Mouse (Mus musculus) midbrain, embryonic 16.5 days (tissue): ENCODE measurements around the gene Mon1b. TPM values are rescaled to one million over a fixed set of nuclear protein-coding genes. Genes with fewer than 3 reads are reported as not detected.

Experiments
- ATAC-seq: fragments of 200-750 bp; cut with Nextera tagmentation; 2 replicates; pipeline ENCODE4 v1.8.0; 2017; ENCODE audit warnings: moderate TSS enrichment
- H3K27ac ChIP-seq: fragments of 300-500 bp; sonication (generic); 2 replicates; pipeline ENCODE4 v1.5.1; 2014; ENCODE audit warnings: mild to moderate bottlenecking, low read length, mixed read lengths
- H3K27me3 ChIP-seq: fragments of 300-500 bp; sonication (generic); 2 replicates; pipeline ENCODE4 v1.6.1; 2014; ENCODE audit warnings: low read depth, low read length, mixed read lengths; ENCODE audit not compliant: control insufficient read depth, insufficient read depth
- H3K36me3 ChIP-seq: fragments of 300-500 bp; sonication (generic); 2 replicates; pipeline ENCODE4 v1.6.1; 2014; ENCODE audit warnings: mild to moderate bottlenecking, low read length, moderate library complexity, mixed read lengths; ENCODE audit not compliant: control insufficient read depth, insufficient read depth
- H3K4me1 ChIP-seq: fragments of 300-500 bp; sonication (generic); 2 replicates; pipeline ENCODE4 v1.6.1; 2014; ENCODE audit warnings: mild to moderate bottlenecking, low read length, mixed read lengths; ENCODE audit not compliant: control insufficient read depth, insufficient read depth
- H3K4me2 ChIP-seq: fragments of 300-500 bp; sonication (generic); 2 replicates; pipeline ENCODE4 v1.6.1; 2014; ENCODE audit warnings: mild to moderate bottlenecking, low read length, mixed read lengths
- H3K4me3 ChIP-seq: fragments of 300-500 bp; sonication (generic); 2 replicates; pipeline ENCODE4 v1.5.1; 2014; ENCODE audit warnings: low read depth, mild to moderate bottlenecking, low read length, moderate library complexity, mixed read lengths
- H3K9ac ChIP-seq: fragments of 300-500 bp; sonication (generic); 2 replicates; pipeline ENCODE4 v1.6.1; 2014; ENCODE audit warnings: low read depth, low read length, mixed read lengths
- H3K9me3 ChIP-seq: fragments of 300-500 bp; sonication (generic); replicated peaks from 2 replicates; pipeline ENCODE4 v1.6.1; 2014; ENCODE audit warnings: mild to moderate bottlenecking, low read length, mixed read lengths; ENCODE audit not compliant: control insufficient read depth, poor library complexity, severe bottlenecking
- WGBS: fragments of 180-500 bp; shearing (Covaris S2); extraction: QIAGEN DNeasy Blood & Tissue Kit; methylation state at CpG from one replicate; pipeline ENCODE4 v1.1.7; 2014; 5-methylcytosine and 5-hydroxymethylcytosine counted together
- polyA plus RNA-seq: library from polyadenylated mRNA; unstranded; fragments of >200 nt; fragmentation: Nextera tagmentation; extraction: Ambion mirVana; gene quantifications from 2 replicates; pipeline ENCODE4 v1.2.1, GENCODE M21; 2015

Gene Mon1b
- polyA plus RNA-seq, 1 experiment from 2014 or later = 13.0 TPM

DNA sequence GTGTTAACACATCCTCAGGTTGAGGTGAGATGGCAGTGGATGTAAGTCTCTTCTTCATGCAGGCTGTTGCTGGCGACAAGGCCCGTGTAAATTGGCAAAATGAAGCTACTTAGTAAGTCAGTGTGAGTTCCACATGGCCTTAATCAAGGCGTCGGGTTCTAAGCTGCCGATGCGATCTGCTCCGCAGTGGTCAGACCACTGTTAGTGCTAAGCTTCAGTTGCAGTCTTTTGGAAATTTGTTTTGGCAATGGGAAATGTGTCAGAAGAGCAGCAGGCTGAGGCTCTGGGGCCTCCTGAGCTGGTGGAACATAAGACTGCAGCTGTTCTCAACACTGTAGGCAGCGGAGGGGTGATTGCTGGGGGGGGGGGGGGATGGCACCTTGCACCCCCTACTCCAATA is 30.6 kb downstream of the Mon1b start:
- H3K9ac ChIP-seq = no peak overlapping the region
- no peak for ATAC-seq
- no peaks in the 10 kb centered on the region for H3K9me3 ChIP-seq
- WGBS = 73% methylated on average over 8 of the region's 8 CpGs
- H3K4me2 ChIP-seq = no peak overlapping the region
- H3K4me3 ChIP-seq = no peak overlapping the region
- no peaks in the 10 kb centered on the region for H3K27me3 ChIP-seq
- no peak overlapping the region for H3K27ac ChIP-seq
- no peaks in the 10 kb centered on the region for H3K36me3 ChIP-seq
- H3K4me1 ChIP-seq = peaks cover 3% of the 10 kb centered on the region; the same call in 1 of the 2 replicates

DNA sequence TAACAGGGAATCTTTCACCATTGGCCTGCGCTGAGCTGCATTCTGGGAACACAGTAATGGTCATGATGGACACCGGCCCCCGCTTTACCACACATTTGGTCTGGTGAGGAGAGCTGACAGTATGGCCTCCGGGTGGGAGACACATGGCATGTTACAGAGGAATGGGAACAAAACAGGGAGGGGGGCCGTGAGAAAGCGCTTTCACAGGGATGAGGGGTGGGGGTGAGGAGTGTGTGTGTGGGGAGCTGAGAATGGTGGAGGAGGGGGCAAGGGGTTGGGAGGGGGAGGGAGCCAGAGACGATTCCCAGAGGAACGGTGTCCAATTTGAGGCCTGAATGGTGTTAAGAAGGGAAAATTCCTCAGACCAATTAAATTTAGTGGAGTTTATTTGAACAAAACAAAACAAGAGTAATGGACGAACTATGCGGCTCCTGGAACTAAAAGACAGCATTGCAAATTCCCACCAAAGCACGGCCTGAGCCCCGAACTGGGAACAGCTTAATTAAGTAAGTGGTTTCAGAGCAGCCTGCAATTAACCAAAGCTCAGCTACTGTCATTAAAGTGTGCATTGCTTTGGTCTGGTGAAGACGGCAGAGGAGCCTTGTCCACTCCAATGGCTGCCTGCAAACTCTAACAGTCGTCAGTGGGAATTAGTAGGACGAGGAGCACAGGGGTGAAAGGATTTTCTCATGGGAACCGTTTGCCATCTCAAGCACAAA is 31.5 kb downstream of the Mon1b start:
- Histone ChIP-seq H3K4me2 (no peak overlapping the region), H3K9me3 (no peaks in the 10 kb centered on the region), H3K4me3 (no peak overlapping the region), H3K9ac (no peak overlapping the region), H3K4me1 (peaks cover 3% of the 10 kb centered on the region; the same call in 1 of the 2 replicates), H3K27me3 (no peaks in the 10 kb centered on the region), H3K27ac (no peak overlapping the region), H3K36me3 (no peaks in the 10 kb centered on the region)
- WGBS = 63% methylated on average over 16 of the region's 16 CpGs
- no peak for ATAC-seq

DNA sequence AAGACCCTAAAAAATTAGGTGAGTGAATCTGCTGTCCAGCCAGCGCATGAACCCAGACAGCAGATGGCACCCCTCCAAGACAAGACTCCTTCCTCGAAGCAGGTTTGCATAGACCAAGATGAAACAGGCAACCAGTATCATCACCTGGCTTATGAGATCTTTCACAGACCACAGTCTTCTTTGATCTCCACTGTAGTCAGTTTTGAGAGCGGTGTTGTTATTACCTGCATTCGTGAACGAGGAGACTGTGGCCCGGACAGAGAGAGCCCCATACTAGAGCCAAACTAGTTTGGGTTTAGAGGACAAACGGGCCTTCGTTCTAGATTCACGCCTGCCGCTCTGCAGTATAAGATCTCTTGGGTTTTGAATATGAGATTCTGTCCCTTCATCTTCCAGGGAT is 34.5 kb downstream of the Mon1b start:
- H3K27ac ChIP-seq = no peak overlapping the region
- 93% methylated on average over 10 of the region's 10 CpGs for WGBS
- no peaks in the 10 kb centered on the region for H3K27me3 ChIP-seq
- H3K36me3 ChIP-seq = no peaks in the 10 kb centered on the region
- H3K4me3 ChIP-seq = no peak overlapping the region
- no peaks in the 10 kb centered on the region for H3K9me3 ChIP-seq
- H3K4me2 ChIP-seq = no peak overlapping the region
- H3K9ac ChIP-seq = no peak overlapping the region
- peaks cover under 1% of the 10 kb centered on the region; the same call in 1 of the 2 replicates for H3K4me1 ChIP-seq
- ATAC-seq = no peak

DNA sequence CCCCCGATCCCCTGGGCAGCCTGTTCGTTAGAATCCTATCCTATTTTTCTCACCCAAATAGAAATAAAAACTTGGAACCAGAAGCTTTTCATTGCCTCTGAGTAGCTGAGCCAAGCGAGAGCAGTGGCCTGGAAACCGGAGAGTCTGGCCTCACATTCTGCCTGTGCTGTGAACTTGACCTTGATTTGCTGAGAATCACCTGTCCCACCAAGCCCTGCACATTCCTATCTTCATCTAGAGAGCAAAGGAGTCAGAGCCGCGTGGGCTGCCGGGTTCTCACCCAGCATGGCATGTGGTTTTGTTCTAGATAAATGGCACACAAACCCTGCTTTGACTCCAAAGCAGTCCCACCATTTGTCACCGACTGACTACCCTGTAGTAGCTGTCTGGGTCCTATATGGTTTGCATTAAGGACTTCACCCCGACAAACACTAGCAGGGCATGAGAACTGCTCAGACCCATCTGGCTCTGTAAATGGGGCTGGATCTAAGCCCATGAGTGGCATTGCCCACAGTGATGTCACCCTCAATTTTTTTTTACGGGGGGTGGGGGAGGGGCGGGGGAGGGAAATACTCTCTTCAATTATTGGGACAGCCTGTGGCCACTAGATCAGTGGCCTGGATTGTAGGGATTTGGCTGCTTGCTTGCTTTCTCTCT is 37.3 kb downstream of the Mon1b start:
- 75% methylated on average over 11 of the region's 11 CpGs for WGBS
- no peak for ATAC-seq
- no peaks in the 10 kb centered on the region for H3K4me1 ChIP-seq
- H3K27ac ChIP-seq = no peak overlapping the region
- H3K27me3 ChIP-seq = no peaks in the 10 kb centered on the region
- H3K9me3 ChIP-seq = no peaks in the 10 kb centered on the region
- H3K4me2 ChIP-seq = no peak overlapping the region
- no peak overlapping the region for H3K9ac ChIP-seq
- no peaks in the 10 kb centered on the region for H3K36me3 ChIP-seq
- H3K4me3 ChIP-seq = no peak overlapping the region

DNA sequence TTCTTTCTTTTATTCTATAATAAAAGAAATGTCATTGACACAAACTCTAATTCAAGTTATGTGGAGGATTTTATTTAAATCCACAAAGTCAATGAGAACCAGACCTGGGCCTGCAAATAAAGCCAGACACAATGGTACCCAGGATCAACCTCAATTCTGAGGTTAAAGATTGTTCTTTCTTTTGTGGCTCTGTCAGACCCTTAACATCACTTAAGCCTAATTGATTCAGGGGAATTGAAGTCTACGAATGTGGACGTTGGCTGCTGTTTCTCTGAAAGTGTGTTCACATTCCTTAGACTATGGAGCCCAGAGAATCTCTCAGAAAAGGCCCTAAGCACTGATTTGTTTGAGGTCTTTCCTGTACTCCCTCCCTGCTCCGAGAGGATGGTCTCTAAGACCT is 37.9 kb downstream of the Mon1b start:
- no peak overlapping the region for H3K27ac ChIP-seq
- no peaks in the 10 kb centered on the region for H3K4me1 ChIP-seq
- ATAC-seq = no peak
- WGBS = 17% methylated on average over 3 of the region's 3 CpGs
- no peaks in the 10 kb centered on the region for H3K9me3 ChIP-seq
- H3K36me3 ChIP-seq = no peaks in the 10 kb centered on the region
- no peak overlapping the region for H3K4me3 ChIP-seq
- H3K4me2 ChIP-seq = no peak overlapping the region
- H3K27me3 ChIP-seq = no peaks in the 10 kb centered on the region
- no peak overlapping the region for H3K9ac ChIP-seq

GRCm38 (mm10) chr8:113674611-113675010 is 39.2 kb downstream of the Mon1b start:
- Histone ChIP-seq H3K9ac (no peak overlapping the region), H3K4me1 (no peaks in the 10 kb centered on the region), H3K27me3 (no peaks in the 10 kb centered on the region), H3K9me3 (no peaks in the 10 kb centered on the region), H3K27ac (no peak overlapping the region), H3K4me2 (no peak overlapping the region), H3K4me3 (no peak overlapping the region), H3K36me3 (no peaks in the 10 kb centered on the region)
- ATAC-seq = no peak
- WGBS = 93% methylated on average over 3 of the region's 3 CpGs

DNA sequence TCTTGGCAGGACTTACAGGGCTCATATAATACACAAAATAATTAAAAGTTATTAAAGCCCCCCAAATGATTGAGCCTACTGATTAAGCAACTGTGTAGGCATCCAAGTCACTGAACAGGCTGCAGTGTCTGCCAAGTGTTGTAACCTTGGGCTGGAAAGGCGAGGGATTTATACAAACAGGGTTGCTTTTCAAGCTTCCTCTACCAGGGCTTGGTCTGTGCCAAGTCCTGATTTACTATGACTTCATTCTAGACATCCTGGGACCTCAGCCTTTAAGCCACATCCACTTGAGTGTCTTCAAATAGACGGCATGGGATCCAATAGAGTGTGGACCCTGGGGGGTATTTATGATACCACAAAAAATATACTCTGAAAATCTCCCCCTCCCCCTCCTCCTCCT is 39.9 kb downstream of the Mon1b start:
- ATAC-seq = no peak
- Histone ChIP-seq H3K27ac (no peak overlapping the region), H3K4me1 (no peaks in the 10 kb centered on the region), H3K9me3 (no peaks in the 10 kb centered on the region), H3K4me3 (no peak overlapping the region), H3K27me3 (no peaks in the 10 kb centered on the region), H3K4me2 (no peak overlapping the region), H3K36me3 (no peaks in the 10 kb centered on the region), H3K9ac (no peak overlapping the region)
- 76% methylated on average over 2 of the region's 2 CpGs for WGBS

DNA sequence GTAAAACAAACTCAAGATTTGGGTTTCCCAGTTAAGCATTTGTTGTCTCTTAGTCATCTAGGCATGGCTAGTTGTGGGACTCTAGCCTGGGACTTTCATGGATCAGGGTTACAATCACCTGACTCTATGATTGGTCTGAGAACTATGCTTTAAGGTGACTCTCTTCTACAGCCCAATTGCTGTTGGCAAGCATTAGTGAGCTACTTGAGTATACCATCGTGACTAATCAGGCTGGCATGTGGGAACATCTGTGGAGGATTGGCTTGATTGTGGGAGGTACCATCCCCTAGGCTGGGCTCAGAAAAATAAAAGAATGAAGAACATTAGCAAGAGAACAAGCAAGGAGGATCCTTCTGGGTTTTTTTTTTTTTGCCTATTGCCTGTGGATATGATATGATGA is 41.4 kb downstream of the Mon1b start:
- Histone ChIP-seq H3K4me3 (no peak overlapping the region), H3K4me1 (no peaks in the 10 kb centered on the region), H3K4me2 (no peak overlapping the region), H3K27me3 (no peaks in the 10 kb centered on the region), H3K9me3 (no peaks in the 10 kb centered on the region), H3K36me3 (no peaks in the 10 kb centered on the region), H3K27ac (no peak overlapping the region), H3K9ac (no peak overlapping the region)
- 95% methylated on average over 1 of the region's 1 CpGs for WGBS
- ATAC-seq = no peak

DNA sequence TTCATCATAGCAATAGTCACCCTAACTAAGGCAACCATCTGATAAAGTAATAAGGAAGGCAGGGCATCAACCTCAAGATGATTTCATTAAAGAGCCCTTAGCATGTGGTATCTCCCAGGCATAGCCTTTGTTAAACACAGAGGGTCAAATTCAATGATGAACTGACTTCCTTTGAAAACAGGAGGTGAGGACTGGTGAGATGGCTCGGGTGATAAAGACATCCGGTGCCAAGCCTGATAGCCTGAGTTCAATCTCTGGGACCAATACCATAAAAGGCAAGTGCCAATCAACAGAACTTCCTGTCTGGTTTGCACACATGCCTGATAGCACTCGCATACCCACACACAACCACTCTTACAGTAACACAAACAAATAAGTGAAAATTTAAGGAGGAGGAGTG is 44.0 kb downstream of the Mon1b start:
- Histone ChIP-seq H3K27me3 (no peaks in the 10 kb centered on the region), H3K9ac (no peak overlapping the region), H3K36me3 (no peaks in the 10 kb centered on the region), H3K27ac (no peak overlapping the region), H3K4me1 (no peaks in the 10 kb centered on the region), H3K9me3 (peaks cover 2% of the 10 kb centered on the region; the same call in 1 of the 2 replicates), H3K4me3 (no peak overlapping the region), H3K4me2 (no peak overlapping the region)
- 85% methylated on average over 3 of the region's 3 CpGs for WGBS
- no peak for ATAC-seq
